Mouse (Mus musculus): ENCODE data around the gene Ube2j2. TPM values are rescaled to one million over a fixed set of nuclear protein-coding genes. Genes with fewer than 3 reads are reported as not detected.
A peak's percentile ranks its signal among the peaks of the same experiment; 100 is the strongest.

The Ube2j2 gene
- total RNA-seq, 1 experiment from 2014 or later, result 79.0 TPM

DNA sequence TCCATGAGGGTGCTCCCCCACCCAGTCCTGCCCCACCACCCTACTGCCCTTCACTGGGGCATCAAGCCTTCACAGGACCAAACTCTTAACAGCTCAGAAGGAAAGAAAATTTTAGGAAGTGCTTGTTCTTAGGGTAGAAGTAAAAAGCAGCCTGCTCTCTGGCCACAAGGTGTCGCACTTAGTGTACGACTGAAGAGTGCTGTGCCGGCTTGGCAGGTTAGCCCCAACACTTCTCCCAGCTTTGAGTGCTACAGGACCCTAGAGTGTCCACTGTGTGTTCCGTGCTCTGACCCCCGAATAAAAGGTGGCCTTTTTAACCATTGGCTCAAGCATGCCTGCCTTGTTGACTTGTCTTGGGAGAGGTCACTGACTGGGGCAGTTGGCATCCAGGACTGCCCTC, 15.6 kb downstream of the Ube2j2 start:
- ATAC-seq (replicated peaks; ENCODE audit: insufficient number of reproducible peaks, low FRiP score, low TSS enrichment, poor library complexity, severe bottlenecking), result peak; percentile 69

DNA sequence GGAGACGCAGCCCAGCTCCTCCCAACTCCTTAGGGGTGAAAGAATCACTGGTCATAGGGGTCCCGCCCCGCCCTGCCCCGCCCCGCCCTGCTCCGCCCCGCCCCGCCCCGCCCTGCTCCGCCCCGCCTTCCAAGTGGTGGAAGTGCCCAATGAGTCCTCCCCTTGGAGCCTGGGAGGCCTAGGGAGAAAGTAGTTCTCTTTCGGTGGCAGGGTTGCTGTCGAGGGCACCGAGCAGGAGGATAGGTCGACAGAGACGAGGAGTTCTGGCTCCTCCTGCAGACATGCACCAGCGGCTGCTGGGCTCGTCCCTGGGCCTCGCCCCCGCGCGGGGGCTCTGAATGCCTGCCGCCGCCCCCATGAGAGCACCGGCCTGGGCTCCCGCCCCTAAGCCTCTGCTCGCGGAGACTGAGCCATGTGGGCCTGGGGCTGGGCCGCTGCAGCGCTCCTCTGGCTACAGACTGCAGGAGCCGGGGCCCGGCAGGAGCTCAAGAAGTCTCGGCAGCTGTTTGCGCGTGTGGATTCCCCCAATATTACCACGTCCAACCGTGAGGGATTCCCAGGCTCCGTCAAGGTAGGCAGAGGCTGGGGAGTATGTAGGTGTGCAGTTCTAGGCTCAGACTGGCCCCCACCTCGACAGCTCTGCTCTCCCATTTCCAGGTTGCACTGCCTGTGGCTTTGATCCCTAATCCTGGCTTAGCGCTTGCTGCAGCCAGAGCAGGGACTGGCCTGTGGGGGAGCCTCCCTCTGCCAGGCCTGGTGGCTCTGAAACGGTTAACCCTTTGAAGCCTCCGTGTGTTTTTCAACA, 18.7 kb downstream of the Ube2j2 start, which contains the start of gene C1qtnf12:
TSS of gene C1qtnf12 (plus strand) at position 152 of the 805 bp plus-strand sequence.
- no peak for ATAC-seq (replicated peaks; ENCODE audit: insufficient number of reproducible peaks, low FRiP score, low TSS enrichment, poor library complexity, severe bottlenecking)

DNA sequence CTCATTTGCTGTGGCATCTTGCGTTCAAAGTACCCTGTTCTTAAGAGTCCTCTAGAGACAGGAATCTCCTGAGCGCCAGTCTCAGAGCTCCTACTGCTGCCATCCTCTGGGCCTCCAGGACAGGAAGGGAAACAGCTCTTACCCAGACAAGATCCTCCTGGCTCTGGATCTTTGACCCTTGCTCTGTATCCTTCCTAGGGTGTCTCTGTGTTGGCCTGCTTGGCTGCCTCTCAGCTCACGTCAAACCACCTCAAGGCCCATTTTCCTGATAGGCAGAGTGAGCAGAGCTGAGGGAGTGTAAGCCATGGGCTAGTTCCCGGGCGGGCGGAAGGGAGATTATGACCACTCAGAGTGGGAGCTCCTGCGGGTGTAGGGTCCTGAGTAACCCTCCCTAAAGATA, 19.5 kb downstream of the Ube2j2 start:
- ATAC-seq (replicated peaks; ENCODE audit: insufficient number of reproducible peaks, low FRiP score, low TSS enrichment, poor library complexity, severe bottlenecking), result no peak

DNA sequence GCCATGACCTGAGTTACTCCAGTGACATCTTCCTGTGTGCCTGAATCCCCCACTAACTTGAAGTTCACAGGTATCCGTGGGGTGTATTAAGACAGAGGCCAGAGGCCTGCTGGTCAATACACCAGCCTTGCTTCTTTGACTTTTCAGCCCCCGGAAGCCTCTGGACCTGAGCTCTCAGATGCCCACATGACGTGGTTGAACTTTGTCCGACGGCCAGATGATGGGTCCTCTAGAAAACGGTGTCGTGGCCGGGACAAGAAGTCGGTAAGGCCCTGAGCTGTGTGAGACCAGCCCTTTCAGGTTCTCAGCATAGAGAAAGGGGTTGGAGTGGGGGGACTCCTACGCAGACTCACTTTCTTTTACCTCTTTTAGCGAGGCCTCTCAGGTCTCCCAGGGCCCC, 20.8 kb downstream of the Ube2j2 start:
- ATAC-seq (replicated peaks; ENCODE audit: insufficient number of reproducible peaks, low FRiP score, low TSS enrichment, poor library complexity, severe bottlenecking), result no peak

DNA sequence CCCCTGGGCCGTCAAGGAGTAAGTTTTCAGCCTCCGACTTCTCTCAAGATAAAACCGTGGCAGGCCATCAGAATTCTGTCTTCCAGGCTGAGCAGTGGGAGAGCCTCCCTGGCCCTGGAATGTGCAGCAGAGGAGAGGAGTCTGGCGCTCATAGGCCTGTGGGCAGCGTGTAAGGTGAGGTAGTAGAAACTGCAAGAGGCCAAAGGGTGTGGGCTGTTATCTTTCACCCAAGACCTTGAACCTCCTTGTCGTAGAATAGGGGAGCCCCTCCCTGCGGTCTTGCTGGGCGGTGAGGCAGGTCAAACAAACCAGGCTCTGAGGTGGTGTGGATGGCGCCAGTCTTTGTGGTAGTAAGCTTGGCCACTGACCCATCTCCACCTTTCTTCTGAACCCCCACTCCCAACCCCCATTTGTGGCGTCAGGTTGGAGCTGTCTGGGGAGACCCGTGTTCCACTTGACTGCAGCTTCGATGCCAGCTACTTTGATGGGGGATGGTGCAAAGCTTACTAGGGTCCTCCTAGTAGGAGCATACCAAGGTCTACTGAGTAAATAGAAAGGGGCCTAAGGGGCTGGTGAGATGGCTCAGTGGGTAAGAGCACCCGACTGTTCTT, 25.5 kb downstream of the Ube2j2 start:
- no peak for ATAC-seq (replicated peaks; ENCODE audit: insufficient number of reproducible peaks, low FRiP score, low TSS enrichment, poor library complexity, severe bottlenecking)

DNA sequence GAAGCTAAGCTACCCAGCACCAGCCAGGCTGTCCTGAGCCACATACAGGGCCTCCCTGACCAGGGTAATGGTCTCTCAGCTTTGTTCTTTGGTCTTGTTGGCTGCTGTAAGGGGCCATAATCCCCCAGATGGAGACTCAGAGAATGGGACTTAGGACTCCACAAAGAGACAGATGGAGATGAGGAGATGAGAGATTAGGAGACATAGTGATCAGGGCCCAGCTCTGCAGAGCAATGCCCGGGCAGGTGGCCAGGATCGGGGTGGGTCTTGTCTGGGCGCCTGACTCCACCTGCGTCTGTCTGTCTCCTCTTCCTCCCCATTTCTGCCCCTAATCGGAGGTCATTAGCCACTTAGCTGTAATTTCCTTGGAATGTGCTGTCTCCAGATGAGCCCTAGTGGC, 26.7 kb downstream of the Ube2j2 start:
- no peak for ATAC-seq (replicated peaks; ENCODE audit: insufficient number of reproducible peaks, low FRiP score, low TSS enrichment, poor library complexity, severe bottlenecking)

DNA sequence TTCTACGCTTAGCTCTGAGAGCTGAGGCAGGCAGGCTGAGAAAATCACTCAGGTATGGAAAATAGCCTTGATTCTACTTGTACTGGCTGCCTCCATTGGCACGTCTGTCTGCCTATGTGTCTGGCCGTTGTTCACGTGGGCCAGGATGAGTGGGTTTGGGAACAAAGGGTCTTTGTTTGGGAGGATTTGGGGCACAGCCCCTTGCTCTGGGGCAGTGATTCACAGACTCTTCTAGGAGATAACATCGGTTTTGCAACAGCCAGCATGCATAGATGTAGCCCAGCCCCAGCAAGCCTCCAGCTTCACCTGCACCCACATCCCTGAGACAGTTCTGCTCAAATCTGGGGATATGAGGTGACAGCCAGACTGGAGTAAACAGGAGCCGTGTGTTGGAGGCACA, 29.0 kb downstream of the Ube2j2 start:
- no peak for ATAC-seq (replicated peaks; ENCODE audit: insufficient number of reproducible peaks, low FRiP score, low TSS enrichment, poor library complexity, severe bottlenecking)

DNA sequence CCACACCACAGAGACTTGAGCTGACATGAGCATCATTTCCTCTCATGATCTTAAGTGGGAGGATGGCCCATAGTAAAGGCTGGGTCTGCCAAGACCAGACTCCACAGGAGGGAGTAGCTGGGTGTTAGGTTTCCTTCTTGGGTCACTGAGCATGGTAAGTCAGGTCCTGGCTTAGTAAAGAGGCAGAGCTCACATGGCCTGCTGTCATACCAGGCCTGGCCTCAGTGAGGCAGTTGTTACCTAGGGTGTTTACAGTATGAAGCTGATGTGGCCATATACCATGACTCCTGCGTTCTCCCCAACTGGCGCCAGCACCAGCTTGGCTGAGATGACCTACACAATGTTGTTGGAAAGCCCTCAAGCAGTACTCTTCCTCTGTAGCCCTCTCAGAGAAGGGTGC, 29.6 kb downstream of the Ube2j2 start:
- no peak for ATAC-seq (replicated peaks; ENCODE audit: insufficient number of reproducible peaks, low FRiP score, low TSS enrichment, poor library complexity, severe bottlenecking)

DNA sequence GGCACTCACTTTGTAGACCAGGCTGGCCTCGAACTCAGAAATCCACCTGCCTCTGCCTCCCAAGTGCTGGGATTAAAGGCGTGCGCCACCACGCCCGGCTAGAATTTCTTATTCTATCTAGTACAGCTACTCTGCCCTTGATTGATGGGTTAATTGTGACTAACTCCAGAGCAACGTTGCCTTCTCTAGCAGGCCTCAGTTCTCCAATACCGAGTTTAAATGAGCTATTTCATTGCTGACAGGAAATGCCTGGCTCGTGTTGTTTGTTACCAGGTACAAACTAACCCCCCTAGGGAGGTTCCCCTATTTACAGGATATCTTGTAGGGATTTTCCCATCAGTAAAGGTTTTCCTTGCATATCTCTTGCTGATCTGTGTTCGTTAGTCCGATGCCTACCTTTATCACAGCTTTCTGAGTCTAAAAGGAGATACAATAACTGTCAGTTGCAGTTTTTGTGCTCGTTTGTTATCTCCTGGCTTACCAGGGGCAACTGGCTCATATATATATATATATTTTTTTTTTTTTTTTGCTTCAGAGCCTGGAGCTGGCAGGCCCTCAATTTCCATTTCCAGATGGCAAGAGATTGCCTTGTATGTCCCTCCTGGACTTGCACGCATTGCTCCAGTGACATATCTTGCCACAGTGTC, 37.9 kb downstream of the Ube2j2 start:
- no peak for ATAC-seq (replicated peaks; ENCODE audit: insufficient number of reproducible peaks, low FRiP score, low TSS enrichment, poor library complexity, severe bottlenecking)

DNA sequence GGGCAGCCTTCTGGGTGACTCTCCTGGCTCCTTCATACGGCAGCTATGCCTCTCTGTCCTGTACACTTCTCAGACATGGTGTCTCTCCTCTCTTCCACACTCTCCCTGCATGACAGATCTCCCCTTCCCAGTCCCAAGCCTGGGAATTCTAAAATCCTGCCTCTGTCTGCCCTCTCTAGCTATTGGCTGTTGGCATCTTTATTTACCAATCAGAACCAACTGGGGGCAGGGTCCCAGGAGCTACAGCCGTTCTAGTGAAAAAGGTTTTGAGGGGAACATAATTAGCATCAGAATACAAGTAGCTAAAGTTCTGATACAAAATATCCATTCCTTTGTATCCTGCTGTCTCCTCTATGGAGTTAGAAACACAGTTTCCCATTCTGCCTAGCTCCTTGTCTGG, 40.2 kb downstream of the Ube2j2 start:
- ATAC-seq (replicated peaks; ENCODE audit: insufficient number of reproducible peaks, low FRiP score, low TSS enrichment, poor library complexity, severe bottlenecking), result no peak

DNA sequence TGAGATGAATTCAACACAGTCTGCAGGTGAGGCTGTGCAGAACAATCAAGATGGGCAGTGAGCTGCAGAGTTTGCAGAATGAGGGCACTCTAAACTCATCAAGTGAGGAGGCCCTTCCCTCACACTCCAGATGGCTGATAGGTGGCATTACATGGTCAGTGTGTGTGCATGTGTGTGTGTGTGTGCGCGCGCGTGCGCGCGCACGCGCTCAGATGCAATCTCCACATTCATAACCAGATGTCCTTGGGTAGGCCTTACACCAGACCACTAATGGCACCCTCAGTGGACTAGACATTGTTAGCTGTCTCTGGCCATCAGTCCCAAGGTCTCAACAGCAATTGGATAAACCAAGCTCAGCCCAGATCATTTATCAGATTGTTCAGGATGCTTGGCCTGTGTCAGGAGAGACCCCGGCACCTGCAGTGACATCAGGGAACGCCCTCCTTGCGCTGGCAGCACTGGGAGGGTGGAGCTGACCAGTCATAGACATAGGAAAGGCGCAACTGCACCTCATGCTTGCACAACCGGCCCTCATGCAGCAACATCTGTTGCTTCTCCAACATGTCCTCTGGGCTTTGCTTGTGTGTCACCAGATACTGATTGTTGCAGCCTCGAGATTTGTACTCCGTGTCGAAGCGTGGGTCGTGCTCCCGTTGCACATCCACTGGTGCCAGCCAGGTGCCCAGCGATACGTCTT, 47.7 kb downstream of the Ube2j2 start:
- no peak for ATAC-seq (replicated peaks; ENCODE audit: insufficient number of reproducible peaks, low FRiP score, low TSS enrichment, poor library complexity, severe bottlenecking)

DNA sequence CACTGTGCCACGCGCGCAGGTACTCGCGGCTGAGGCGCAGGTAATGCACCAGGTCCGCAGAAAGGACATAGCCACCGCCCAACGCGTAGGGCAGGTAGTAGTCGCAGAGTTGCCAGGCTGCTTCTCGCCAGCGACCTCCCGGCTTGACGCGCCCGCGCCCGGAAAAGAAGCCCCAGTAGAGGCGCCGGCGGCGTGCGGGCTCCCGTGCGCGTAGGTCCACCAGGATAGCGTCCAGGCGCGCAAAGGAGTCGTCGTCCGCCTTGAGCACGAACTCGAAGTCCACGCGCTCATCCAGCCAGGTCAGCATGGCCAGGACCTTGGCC, 48.2 kb downstream of the Ube2j2 start:
- no peak for ATAC-seq (replicated peaks; ENCODE audit: insufficient number of reproducible peaks, low FRiP score, low TSS enrichment, poor library complexity, severe bottlenecking)

DNA sequence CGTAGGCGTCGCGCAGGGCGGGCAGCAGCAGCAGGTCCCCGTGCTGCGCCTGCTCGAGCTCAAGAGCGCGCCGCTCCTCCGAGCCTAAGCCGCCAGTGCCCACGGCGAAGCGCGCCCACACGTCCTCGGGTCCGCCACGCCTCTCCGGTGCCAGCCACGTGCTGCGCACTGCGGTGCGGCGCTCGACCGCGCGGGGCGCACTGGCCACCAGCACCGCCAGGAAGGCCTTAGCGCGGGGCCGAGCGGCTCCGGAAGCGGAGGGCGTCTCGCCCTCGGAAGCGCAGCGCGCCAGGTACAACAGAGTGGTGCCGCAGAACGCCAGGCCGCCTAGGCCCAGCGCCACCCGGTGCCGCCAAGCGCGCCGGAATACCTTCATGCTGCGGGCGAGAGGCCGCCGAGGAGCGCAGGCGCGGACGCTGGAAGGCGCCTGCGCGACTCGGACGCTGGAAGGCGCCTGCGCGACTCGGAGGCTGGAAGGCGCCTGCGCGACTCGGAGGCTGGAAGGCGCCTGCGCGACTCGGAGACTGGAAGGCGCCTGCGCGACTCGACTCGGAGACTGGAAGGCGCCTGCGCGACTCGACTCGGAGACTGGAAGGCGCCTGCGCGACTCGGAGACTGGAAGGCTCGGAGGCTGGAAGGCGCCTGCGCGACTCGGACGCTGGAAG, 48.7 kb downstream of the Ube2j2 start, which contains the start of the genes B3galt6 and Sdf4:
TSS of gene B3galt6 (minus strand) at position 409 of the 665 bp plus-strand sequence.
TSS of gene Sdf4 (plus strand) at position 632 of the 665 bp plus-strand sequence.
- peak; percentile 46 for ATAC-seq (replicated peaks; ENCODE audit: insufficient number of reproducible peaks, low FRiP score, low TSS enrichment, poor library complexity, severe bottlenecking)

DNA sequence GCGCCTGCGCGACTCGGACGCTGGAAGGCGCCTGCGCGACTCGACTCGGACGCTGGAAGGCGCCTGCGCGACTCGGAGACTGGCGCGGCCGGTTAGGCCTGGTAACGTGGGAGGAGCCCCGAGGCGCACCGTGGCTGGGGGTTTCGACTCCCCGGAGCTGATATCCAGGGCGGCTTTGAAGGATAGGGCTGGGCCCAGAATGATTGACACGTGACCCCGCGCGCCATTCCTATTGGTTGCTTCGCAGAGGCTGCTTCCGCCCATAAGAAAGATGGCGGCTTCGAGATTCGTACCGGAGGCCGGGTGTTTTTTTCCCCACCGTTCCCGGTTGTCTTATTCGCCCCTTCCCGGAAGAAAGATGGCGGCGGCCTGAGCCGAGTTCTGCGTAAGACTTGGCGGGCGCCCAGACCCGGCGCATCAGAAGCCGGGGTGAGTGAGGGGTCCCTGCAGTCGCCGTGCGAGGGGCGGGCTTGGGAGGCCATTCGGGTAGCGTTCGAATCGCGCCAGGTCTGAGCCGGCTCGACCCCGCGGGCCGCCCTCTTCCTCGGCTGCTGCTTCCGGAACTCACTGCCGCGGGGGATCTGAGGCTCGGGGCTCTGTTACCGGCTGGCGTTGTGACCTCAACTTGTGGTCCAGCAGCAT, 49.4 kb downstream of the Ube2j2 start:
- peak; percentile 84 for ATAC-seq (replicated peaks; ENCODE audit: insufficient number of reproducible peaks, low FRiP score, low TSS enrichment, poor library complexity, severe bottlenecking)

DNA sequence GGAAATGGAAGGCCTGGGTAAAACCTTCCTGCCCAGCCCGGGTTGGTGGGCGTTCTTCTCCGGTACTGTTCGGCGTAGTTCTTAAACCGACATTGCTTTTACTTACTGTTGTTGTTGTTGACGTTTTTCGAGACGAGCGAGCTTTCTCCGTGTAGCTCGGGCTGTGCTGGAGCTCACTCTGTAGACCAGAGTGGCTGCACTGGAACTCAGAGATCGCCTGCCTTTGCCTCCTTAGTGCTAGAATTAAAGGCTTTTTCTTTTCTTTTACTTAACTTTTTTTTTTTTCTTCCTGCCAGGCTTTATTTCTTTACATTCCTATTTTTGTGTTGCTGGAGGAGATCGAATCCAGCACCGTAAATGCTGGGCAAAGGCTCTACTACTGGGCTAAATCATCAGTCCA, 50.0 kb downstream of the Ube2j2 start:
- ATAC-seq (replicated peaks; ENCODE audit: insufficient number of reproducible peaks, low FRiP score, low TSS enrichment, poor library complexity, severe bottlenecking), result no peak

DNA sequence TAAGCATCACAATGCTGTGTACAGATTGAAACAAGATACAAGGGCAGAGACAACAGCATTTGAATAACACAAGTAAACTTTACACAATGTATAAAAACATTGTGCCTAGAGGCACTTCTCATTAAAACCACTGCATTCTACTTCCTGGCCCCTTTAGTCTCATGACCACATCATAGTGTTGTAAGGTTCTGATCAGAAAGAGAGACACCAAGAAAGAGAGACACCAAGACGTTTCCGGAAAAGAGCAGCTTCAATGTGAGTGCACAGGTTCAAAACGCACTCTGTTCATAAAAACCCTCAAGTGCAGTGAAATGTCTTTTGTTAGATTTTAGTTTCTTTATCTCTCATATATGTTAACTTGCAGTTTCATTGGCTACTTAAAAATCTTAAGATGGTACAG, 60.5 kb downstream of the Ube2j2 start:
- no peak for ATAC-seq (replicated peaks; ENCODE audit: insufficient number of reproducible peaks, low FRiP score, low TSS enrichment, poor library complexity, severe bottlenecking)

DNA sequence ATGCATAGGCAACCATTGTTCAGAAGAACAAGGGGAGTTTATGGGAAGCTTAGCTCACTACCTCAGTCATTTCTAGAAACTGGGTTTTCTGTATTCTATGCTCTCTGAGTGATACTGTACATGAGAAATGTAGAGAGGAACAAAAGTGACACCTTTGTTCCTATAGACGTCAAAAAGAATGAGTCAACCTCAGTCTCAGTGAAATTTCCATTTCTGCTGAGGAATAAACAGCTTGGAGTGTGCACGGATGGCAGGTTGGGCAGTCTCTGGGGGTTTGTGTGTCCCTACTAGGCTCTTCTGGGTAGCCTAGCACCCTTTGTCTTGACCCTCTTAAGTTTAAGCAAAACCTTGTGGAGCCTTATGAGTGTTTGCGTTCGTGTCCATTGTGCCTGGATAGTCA, 64.7 kb downstream of the Ube2j2 start:
- no peak for ATAC-seq (replicated peaks; ENCODE audit: insufficient number of reproducible peaks, low FRiP score, low TSS enrichment, poor library complexity, severe bottlenecking)
